Mouse (Mus musculus): Measurements from ENCODE around the gene Zmynd8. TPM values are rescaled to one million over a fixed set of nuclear protein-coding genes. Genes with fewer than 3 reads are reported as not detected.

The Zmynd8 gene
- polyA plus RNA-seq, 1 experiment from 2014 or later, result 57.0 TPM

DNA sequence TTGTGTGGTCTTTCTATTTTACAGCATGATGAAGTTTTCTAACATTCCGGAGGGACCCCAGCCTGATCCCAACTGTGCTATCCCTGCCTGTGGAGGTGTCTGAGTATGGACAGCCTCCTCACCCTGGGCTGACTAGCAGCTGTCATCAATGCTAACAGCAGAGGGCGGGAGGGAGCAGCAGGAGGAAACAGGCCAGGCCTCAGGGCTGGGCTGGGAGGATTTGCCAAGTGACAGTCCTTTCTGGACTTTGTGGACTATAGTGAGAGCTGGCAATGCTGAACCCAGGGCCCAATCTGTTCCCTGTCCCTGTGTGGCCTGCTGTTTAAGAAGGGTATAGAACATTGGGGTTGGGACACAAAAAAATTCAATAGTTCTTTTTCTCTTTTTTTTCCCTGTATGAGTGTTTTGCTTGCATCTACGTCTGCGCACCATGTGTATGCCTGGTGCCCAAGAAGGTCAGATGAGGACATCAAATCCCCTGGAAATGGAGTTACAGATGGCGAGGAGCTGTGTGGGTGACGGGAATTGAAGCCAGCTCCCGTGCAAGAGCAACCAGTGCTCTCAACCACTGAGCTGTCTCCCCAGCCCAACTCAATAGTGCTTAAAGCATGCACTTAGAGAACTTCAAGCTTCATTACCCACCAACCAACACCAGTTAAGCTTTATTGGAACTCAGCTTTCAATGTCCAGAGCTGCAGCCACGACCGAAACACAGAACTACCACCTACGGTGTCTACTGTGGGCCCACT lies 72.7 kb downstream of the Zmynd8 start:
- H3K27me3 ChIP-seq, result no peaks in the 10 kb centered on the region
- H3K4me2 ChIP-seq, result no peak overlapping the region
- no peak overlapping the region for H3K9ac ChIP-seq (replicated peaks)
- H3K4me1 ChIP-seq (replicated peaks), result peaks cover 20% of the 10 kb centered on the region
- H3K36me3 ChIP-seq, result peaks cover 96% of the 10 kb centered on the region
- no peaks in the 10 kb centered on the region for H3K9me3 ChIP-seq
- WGBS, result 68% methylated on average over 10 of the region's 10 CpGs
- H3K27ac ChIP-seq, result peak overlapping the region; percentile 8; the same call in 1 of the 2 replicates
- no peak for ATAC-seq (ENCODE audit: insufficient number of reproducible peaks, insufficient read depth, low FRiP score, low TSS enrichment, low read depth)
- H3K4me3 ChIP-seq (replicated peaks), result no peak overlapping the region

DNA sequence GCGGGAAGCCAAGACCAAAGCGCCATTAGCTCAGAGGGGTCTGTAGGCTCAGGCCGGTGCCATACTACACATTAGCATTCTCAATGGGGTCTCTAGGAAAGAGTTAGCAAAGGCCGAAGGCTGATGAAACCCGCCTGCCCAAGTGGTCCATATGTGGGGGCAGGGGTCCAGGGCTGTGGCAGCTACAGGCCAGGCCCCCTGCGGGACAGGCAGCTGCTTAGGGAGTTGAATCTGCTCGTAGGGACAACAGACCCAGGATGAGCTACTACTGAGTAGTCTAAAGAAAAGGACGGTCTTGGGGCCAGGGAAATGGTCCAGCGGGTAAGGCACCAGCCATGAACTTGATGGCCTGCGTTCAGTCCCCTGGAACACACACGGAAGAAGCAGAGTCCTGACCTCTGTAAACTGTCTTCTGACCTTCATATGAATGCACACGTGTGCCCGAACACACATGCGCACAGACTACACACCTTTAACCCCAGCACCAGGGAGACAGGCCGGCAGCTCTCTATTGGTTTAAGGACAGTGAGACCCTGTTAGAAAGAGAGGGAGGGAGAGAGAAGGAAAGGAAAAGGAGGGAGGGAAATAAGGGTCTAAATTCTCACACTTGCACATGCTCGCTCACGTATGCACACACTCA lies 73.4 kb downstream of the Zmynd8 start:
- Histone ChIP-seq H3K4me1 (replicated peaks) (peaks cover 14% of the 10 kb centered on the region), H3K27ac (no peak overlapping the region), H3K27me3 (no peaks in the 10 kb centered on the region), H3K9me3 (no peaks in the 10 kb centered on the region), H3K4me2 (no peak overlapping the region), H3K9ac (replicated peaks) (no peak overlapping the region), H3K36me3 (peaks cover 96% of the 10 kb centered on the region), H3K4me3 (replicated peaks) (no peak overlapping the region)
- ATAC-seq (ENCODE audit: insufficient number of reproducible peaks, insufficient read depth, low FRiP score, low TSS enrichment, low read depth), result no peak
- 92% methylated on average over 17 of the region's 17 CpGs for WGBS

DNA sequence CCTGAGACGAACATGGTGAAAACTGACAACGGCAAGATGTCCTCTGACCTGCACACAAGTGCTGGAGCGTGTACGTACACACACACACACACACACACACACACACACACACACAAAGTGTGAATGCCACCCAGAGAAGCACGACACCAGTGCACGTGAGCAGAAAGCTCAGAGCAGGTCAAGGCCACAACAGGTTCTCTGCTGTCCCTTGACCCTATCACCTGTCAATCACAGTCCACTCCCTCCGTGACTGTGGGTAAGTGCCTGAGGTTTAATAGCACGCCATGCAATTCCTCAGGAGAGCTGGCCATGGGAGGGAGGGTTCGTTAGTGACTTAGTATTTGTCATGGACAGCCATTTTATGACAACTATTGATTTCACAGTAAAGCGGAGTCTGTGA lies 74.0 kb downstream of the Zmynd8 start:
- Histone ChIP-seq H3K9me3 (no peaks in the 10 kb centered on the region), H3K4me2 (no peak overlapping the region), H3K4me3 (replicated peaks) (no peak overlapping the region), H3K9ac (replicated peaks) (no peak overlapping the region), H3K36me3 (peaks cover 96% of the 10 kb centered on the region), H3K27ac (no peak overlapping the region), H3K4me1 (replicated peaks) (peaks cover 14% of the 10 kb centered on the region), H3K27me3 (no peaks in the 10 kb centered on the region)
- 80% methylated on average over 10 of the region's 10 CpGs for WGBS
- ATAC-seq (ENCODE audit: insufficient number of reproducible peaks, insufficient read depth, low FRiP score, low TSS enrichment, low read depth), result no peak

DNA sequence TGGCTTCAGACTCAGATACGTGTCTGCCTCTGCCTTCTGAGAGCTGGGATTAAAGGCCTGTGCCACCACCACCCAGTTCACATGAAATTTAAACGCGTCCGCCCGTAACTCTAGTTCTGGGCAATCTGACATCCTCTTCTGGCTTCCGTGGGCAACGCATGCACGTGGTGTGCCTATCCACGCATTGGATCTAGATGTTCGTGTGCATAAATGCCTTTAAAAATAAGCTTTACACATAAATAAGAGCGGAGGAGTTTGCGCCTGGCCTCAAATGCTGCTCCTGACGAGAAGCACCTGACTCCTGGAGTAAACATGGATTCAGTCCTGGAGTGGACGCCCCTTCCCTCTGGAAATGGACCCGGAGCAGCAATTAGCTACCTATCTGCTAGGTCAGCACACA lies 76.3 kb downstream of the Zmynd8 start:
- 92% methylated on average over 15 of the region's 15 CpGs for WGBS
- peaks cover 14% of the 10 kb centered on the region for H3K4me1 ChIP-seq (replicated peaks)
- H3K27me3 ChIP-seq, result no peaks in the 10 kb centered on the region
- no peak overlapping the region for H3K27ac ChIP-seq
- H3K36me3 ChIP-seq, result peaks cover 95% of the 10 kb centered on the region
- H3K4me2 ChIP-seq, result no peak overlapping the region
- no peaks in the 10 kb centered on the region for H3K9me3 ChIP-seq
- H3K9ac ChIP-seq (replicated peaks), result no peak overlapping the region
- H3K4me3 ChIP-seq (replicated peaks), result no peak overlapping the region
- ATAC-seq (ENCODE audit: insufficient number of reproducible peaks, insufficient read depth, low FRiP score, low TSS enrichment, low read depth), result no peak

DNA sequence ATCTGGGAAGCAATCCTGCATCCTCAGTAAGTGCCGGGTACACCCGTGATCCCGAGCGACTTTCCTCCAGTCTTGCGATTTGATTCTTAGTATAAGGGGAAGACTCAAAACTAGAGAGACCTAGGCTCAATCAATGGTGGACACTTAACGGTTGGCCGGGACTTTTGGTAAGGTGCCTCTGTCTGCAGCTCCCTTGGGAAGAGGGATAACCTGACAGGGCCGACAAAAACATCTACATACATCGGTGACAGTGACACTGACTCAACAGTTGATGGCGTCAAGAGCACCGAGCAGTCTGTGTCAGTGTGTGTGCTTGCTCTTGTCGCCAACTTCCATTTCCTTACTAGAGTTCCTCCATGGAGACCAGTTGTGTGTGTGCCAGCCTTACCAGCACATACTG lies 77.1 kb downstream of the Zmynd8 start:
- Histone ChIP-seq H3K4me3 (replicated peaks) (no peak overlapping the region), H3K36me3 (peaks cover 97% of the 10 kb centered on the region), H3K4me2 (no peak overlapping the region), H3K27ac (no peak overlapping the region), H3K4me1 (replicated peaks) (peaks cover 6% of the 10 kb centered on the region), H3K9ac (replicated peaks) (no peak overlapping the region), H3K9me3 (no peaks in the 10 kb centered on the region), H3K27me3 (no peaks in the 10 kb centered on the region)
- no peak for ATAC-seq (ENCODE audit: insufficient number of reproducible peaks, insufficient read depth, low FRiP score, low TSS enrichment, low read depth)
- WGBS, result 92% methylated on average over 12 of the region's 12 CpGs

DNA sequence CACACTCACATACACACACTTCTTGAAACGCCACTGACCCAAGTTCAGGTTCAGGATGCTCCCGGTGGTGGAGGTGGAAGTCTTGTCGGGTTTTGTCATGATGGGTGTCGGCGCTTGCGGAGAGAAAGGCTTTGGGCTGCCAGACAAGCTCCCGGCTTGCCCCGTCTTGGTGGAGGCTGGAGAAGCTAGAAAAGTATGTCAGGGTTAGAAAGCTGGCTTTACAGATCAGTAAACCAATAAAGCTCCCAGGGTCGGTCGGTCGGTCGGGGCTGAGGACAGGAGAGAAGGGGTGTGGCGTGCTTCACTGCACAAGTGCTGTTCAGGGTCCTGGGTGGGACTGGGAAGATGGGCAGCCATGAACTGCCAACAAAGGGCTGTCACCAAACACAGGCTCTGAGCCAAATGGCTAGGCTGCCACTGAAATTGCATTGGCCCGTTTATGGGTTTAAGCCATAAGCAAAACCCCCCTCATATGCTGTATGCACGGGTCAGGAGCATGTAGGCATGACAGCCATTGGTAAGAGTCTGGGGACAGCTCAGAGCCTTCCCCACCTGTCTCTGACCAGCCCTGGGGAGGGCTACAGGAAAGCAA lies 78.2 kb downstream of the Zmynd8 start:
- Histone ChIP-seq H3K9me3 (no peaks in the 10 kb centered on the region), H3K4me3 (replicated peaks) (no peak overlapping the region), H3K27ac (peak overlapping the region; percentile 3; the same call in 1 of the 2 replicates), H3K36me3 (peaks cover 97% of the 10 kb centered on the region), H3K4me1 (replicated peaks) (peaks cover 12% of the 10 kb centered on the region; the same call in 1 of the 2 replicates), H3K27me3 (no peaks in the 10 kb centered on the region), H3K9ac (replicated peaks) (no peak overlapping the region), H3K4me2 (no peak overlapping the region)
- 84% methylated on average over 15 of the region's 15 CpGs for WGBS
- ATAC-seq (ENCODE audit: insufficient number of reproducible peaks, insufficient read depth, low FRiP score, low TSS enrichment, low read depth), result no peak

DNA sequence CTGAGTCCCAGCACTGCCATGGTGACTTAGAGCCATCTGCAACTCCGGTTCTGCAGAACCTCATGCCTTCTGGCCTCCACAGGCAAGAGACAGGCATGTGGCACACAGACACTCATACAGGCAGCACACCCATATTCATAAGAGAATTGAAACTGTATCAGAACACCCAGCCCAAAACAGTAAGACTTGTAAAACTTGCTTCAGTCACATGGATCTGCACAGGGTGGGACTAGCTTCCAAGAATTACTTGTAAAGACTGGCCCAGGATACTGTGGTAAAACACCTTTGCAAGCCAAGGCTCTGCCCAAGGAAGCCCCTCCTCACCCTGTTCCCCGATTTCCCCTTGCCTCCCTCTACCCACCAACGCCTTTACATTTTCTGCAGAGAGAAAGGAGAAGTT lies 78.7 kb downstream of the Zmynd8 start:
- peaks cover 12% of the 10 kb centered on the region; the same call in 1 of the 2 replicates for H3K4me1 ChIP-seq (replicated peaks)
- H3K9ac ChIP-seq (replicated peaks), result no peak overlapping the region
- ATAC-seq (ENCODE audit: insufficient number of reproducible peaks, insufficient read depth, low FRiP score, low TSS enrichment, low read depth), result no peak
- WGBS, result 89% methylated on average over 3 of the region's 3 CpGs
- H3K36me3 ChIP-seq, result peaks cover 97% of the 10 kb centered on the region
- no peaks in the 10 kb centered on the region for H3K9me3 ChIP-seq
- H3K4me3 ChIP-seq (replicated peaks), result no peak overlapping the region
- 0 out of 2 replicates have a peak overlapping the region, but pooled peaks have one; percentile 3 for H3K27ac ChIP-seq
- H3K4me2 ChIP-seq, result no peak overlapping the region
- no peaks in the 10 kb centered on the region for H3K27me3 ChIP-seq

DNA sequence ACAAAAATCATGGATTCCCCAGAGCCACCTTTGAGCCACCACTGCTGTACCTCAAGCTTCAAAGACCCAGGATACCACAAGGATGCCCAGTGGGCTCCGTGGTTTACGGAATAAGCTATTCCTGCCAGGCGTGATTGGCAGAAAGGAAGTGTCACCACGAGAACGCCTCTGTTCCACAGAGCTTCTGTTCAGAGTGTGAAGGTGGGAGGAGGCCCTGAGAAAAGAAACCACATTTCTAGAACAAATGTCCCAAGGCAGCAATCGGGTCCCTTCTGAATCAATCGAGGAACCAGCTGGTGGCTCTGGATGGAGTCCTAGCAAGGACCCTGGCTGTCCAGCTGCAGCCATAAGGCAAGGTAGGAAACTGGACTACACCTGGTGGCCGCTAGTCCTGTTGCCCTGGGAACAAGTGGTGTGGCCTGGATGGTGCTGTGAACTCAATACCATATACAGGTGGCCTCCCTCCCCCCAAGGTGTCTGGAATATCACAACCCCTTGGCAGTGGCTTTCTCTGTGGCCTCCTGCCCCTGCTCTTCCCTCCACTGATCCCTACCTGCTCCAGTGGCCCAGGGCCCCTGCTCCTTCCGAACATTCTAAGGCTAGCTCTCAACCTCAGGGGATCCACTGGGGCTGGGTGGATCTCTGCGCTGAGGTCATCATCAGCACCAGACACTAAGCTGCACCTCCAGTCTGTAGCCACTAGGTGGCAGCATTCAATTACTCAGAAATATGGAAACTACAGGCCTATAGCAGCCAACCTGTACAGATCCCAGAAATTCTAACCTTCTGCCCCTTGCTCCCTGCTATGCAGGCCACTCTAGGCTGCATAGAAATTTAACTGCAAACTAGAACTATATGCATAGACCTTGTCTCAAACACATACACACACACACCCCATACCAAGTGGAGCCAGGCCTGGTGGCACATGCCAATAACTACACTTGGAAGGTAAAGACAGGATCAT lies 79.5 kb downstream of the Zmynd8 start:
- H3K4me3 ChIP-seq (replicated peaks), result no peak overlapping the region
- H3K9me3 ChIP-seq, result no peaks in the 10 kb centered on the region
- peak; percentile 60; the same call in 1 of the 2 replicates for ATAC-seq (ENCODE audit: insufficient number of reproducible peaks, insufficient read depth, low FRiP score, low TSS enrichment, low read depth)
- no peak overlapping the region for H3K4me2 ChIP-seq
- 81% methylated on average over 10 of the region's 10 CpGs for WGBS
- H3K27ac ChIP-seq, result no peak overlapping the region
- H3K4me1 ChIP-seq (replicated peaks), result peaks cover 12% of the 10 kb centered on the region; the same call in 1 of the 2 replicates
- H3K27me3 ChIP-seq, result no peaks in the 10 kb centered on the region
- H3K36me3 ChIP-seq, result peaks cover 97% of the 10 kb centered on the region
- H3K9ac ChIP-seq (replicated peaks), result no peak overlapping the region

DNA sequence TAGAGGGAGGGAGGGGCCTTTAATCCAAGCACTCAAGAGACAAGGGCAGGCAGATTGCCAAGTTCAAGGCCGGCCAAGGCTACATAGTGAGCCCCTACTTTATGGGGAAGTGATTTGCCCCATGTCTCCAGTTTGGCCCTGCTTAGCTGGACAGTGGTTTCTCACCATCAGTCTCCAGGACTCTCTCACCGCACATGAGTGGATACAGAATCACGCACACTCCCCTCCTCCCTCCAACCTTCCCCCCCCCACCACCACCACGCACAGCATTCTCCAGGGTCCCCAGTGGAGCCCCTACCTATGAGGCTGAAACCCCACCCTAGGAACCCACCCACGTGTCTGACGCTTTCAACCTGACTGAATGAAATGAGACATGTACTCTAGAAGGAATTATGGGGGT lies 80.2 kb downstream of the Zmynd8 start:
- WGBS, result 91% methylated on average over 6 of the region's 6 CpGs
- no peaks in the 10 kb centered on the region for H3K9me3 ChIP-seq

DNA sequence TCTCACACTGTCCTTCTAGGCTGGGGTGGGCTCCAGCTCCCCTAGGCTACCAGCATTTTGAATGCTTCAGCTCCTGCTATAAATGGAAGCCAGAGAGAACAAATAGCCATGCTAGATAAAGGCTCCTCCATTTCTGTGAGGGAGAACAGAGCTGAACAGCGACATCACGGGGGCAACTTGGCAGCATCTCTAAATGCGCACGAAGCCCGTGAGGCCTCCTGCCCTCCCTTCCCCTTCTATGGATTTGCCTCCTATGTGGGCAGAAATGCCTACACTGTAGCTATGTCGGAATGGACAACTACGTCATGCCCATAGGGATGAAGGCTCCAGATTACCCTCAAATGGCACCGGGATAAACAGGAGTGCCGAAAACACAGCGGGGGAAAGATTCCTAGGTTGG lies 81.4 kb downstream of the Zmynd8 start:
- ATAC-seq (ENCODE audit: insufficient number of reproducible peaks, insufficient read depth, low FRiP score, low TSS enrichment, low read depth), result no peak
- Histone ChIP-seq H3K27me3 (no peaks in the 10 kb centered on the region), H3K4me3 (replicated peaks) (no peak overlapping the region), H3K4me1 (replicated peaks) (peaks cover 12% of the 10 kb centered on the region; the same call in 1 of the 2 replicates), H3K9me3 (no peaks in the 10 kb centered on the region), H3K36me3 (peaks cover 95% of the 10 kb centered on the region), H3K9ac (replicated peaks) (no peak overlapping the region), H3K4me2 (no peak overlapping the region), H3K27ac (no peak overlapping the region)
- whole genome bisulfite sequencing, result 91% methylated on average over 10 of the region's 10 CpGs

More for the DNA sequence above, 80.2 kb downstream of the Zmynd8 start:
- Histone ChIP-seq H3K4me1 (replicated peaks) (peaks cover 12% of the 10 kb centered on the region; the same call in 1 of the 2 replicates), H3K36me3 (peaks cover 97% of the 10 kb centered on the region), H3K27me3 (no peaks in the 10 kb centered on the region), H3K4me2 (no peak overlapping the region), H3K9ac (replicated peaks) (no peak overlapping the region), H3K4me3 (replicated peaks) (no peak overlapping the region), H3K27ac (no peak overlapping the region)
- ATAC-seq (ENCODE audit: insufficient number of reproducible peaks, insufficient read depth, low FRiP score, low TSS enrichment, low read depth), result no peak

Measured in limb, embryonic 12.5 days (tissue).